Mouse (Mus musculus): ENCODE results near the gene Olr1. TPM values are rescaled to one million over a fixed set of nuclear protein-coding genes. Genes with fewer than 3 reads are reported as not detected.

Olr1 gene
- polyA plus RNA-seq, 1 experiment = not detected

DNA sequence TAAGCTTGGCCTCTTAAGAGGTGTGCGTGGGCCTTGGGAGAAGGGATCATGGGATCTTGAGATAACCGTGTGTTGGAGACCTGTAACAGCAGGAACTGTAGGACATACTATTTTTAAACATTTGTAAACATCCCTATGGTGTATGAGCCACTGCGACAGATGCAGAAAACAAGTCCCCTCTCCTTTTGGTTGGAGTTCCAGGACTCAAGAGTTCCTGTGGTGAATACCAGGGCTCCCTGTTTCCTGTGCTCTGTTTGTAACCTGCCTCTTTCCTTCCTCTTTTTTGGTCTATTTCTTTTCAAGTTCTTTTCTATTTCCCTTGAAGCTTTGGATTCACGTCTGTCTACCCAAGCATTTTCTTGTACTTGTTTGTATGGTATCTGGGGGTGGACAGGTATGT, 28.8 kb upstream of the Olr1 start:
- TF ChIP-seq CTCF (IDR thresholded peaks at IDR 0.05; ENCODE audit: extremely low read depth, insufficient read length, insufficient replicate concordance, low read depth, low read length) = no peak
- TF ChIP-seq POLR2A (IDR thresholded peaks at IDR 0.05; ENCODE audit: low read depth, low read length) = no peak
- 73% methylated on average over 4 of the region's 4 CpGs for WGBS
- peaks cover 6% of the 10 kb centered on the region for H3K36me3 ChIP-seq (ENCODE audit: control insufficient read depth, insufficient read depth, low read length)
- H3K27ac ChIP-seq (ENCODE audit: insufficient read depth, low read depth, low read length) = no peak overlapping the region
- no peaks in the 10 kb centered on the region for H3K27me3 ChIP-seq (ENCODE audit: control insufficient read depth, insufficient read depth, low read length)
- peaks cover 4% of the 10 kb centered on the region; the same call in 1 of the 2 replicates for H3K4me1 ChIP-seq (ENCODE audit: control insufficient read depth, insufficient read depth, insufficient read length, low read length)
- no peak overlapping the region for H3K4me3 ChIP-seq (ENCODE audit: low read depth, low read length)

DNA sequence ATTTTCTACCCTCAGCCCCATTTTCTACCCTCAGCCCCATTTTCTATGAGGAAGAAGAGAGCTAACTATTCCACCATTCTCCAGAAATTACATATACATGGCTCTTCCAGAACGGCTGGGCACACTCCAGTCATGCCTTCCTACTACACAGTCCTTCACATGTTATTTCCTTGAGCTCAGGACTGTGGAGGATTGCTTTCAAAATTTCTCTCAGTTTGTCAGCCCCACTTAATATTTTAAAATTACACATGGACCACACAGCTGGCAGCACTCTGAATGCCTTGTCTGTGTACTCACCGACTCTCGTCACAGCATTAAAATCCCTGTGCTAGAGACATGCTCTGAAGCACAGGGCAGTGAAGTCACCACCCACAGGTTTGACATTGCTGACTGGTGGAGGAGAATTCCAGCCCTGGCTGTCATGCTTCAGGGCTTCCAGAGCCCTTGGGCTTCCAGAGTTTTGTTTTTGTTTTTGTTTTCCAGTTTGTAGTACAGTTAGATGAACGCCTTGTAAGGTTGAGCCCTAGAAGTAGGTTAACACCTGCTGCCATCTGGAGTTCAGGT, 27.7 kb upstream of the Olr1 start:
- Histone ChIP-seq H3K27me3 (ENCODE audit: control insufficient read depth, insufficient read depth, low read length) (no peaks in the 10 kb centered on the region), H3K4me1 (ENCODE audit: control insufficient read depth, insufficient read depth, insufficient read length, low read length) (peaks cover 4% of the 10 kb centered on the region; the same call in 1 of the 2 replicates), H3K36me3 (ENCODE audit: control insufficient read depth, insufficient read depth, low read length) (peaks cover 2% of the 10 kb centered on the region; the same call in 1 of the 2 replicates), H3K27ac (ENCODE audit: insufficient read depth, low read depth, low read length) (no peak overlapping the region), H3K4me3 (ENCODE audit: low read depth, low read length) (no peak overlapping the region)
- 53% methylated on average over 4 of the region's 4 CpGs for WGBS
- TF ChIP-seq POLR2A (IDR thresholded peaks at IDR 0.05; ENCODE audit: low read depth, low read length) = no peak
- no peak for TF ChIP-seq CTCF (IDR thresholded peaks at IDR 0.05; ENCODE audit: extremely low read depth, insufficient read length, insufficient replicate concordance, low read depth, low read length)

DNA sequence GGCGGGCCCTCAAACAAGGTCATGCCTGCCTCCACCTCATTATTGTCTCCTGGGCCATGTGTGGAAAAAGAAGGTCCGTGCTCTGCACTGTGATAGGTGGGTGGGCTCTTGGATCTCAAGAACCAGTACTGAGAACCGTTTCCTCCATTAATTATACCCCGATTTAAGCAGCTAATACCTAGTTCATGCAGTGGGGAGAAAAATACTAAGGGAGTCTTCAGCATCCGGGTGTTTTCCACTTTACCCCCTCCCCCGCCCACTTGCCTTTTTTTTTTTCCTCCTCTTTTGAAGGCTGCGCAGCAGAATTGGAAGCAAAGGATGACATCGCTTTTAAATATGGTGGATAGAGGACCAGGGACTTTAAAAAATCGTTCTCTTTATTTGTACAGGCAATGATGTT, 27.1 kb upstream of the Olr1 start:
- TF ChIP-seq CTCF (IDR thresholded peaks at IDR 0.05; ENCODE audit: extremely low read depth, insufficient read length, insufficient replicate concordance, low read depth, low read length) (no peak), POLR2A (IDR thresholded peaks at IDR 0.05; ENCODE audit: low read depth, low read length) (no peak)
- peak overlapping the region; percentile 85 for H3K4me3 ChIP-seq (ENCODE audit: low read depth, low read length)
- H3K27me3 ChIP-seq (ENCODE audit: control insufficient read depth, insufficient read depth, low read length) = no peaks in the 10 kb centered on the region
- WGBS = 8% methylated on average over 9 of the region's 9 CpGs
- peaks cover 2% of the 10 kb centered on the region; the same call in 1 of the 2 replicates for H3K36me3 ChIP-seq (ENCODE audit: control insufficient read depth, insufficient read depth, low read length)
- H3K4me1 ChIP-seq (ENCODE audit: control insufficient read depth, insufficient read depth, insufficient read length, low read length) = peaks cover 4% of the 10 kb centered on the region; the same call in 1 of the 2 replicates
- H3K27ac ChIP-seq (ENCODE audit: insufficient read depth, low read depth, low read length) = no peak overlapping the region

DNA sequence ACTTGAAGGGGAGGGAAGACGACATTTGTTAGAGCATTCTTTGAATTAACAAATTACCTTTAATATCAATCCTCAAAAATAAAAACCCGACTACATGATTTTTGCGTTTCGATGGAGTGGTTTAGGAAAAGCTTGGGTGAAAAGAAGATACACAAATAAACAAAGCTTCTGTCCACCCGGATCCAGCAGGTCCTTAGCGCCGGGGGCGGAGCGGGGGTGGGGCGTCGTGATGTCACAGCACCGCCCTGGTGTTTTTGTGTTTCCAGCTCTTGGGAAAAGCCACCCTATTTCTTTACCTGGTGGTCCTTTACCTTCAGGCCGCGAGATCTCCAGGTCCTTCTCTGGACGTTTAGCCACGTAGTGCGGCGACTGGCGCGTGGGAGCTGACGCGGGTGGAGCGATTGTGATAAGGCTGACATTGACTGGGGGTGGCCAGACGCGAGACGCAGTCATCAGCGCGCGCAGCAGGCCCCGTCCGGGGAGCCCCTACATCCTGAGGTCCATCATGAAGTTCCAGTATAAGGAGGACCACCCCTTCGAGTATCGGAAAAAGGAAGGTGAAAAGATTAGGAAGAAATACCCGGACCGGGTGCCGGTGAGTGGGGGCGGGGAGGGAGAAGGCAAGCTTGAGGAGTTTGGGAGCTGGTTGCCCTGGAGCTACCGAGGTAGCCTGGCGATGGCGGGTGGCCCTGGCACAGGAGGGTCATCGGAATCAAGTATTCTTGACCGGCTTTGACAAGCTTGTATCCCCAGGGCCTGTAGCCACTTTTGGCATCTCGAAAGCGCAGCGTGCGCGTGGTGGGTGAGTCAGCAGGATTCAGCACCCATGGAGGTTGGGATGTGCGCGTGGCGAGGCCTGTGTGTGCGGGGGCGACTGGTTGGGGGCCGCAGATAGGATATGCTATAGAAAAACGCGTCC, 26.2 kb upstream of the Olr1 start, which contains the start of gene Gabarapl1:
Gabarapl1 (plus strand) TSS at position 219 of the 919 bp plus-strand sequence.
- no peaks in the 10 kb centered on the region for H3K36me3 ChIP-seq (ENCODE audit: control insufficient read depth, insufficient read depth, low read length)
- H3K27me3 ChIP-seq (ENCODE audit: control insufficient read depth, insufficient read depth, low read length) = no peaks in the 10 kb centered on the region
- peak within 1 kb of the TSS; percentile 85 for H3K4me3 ChIP-seq (ENCODE audit: low read depth, low read length)
- under 1% methylated on average over 55 of the region's 55 CpGs for WGBS
- peak within 1 kb of the TSS; percentile 55 for H3K27ac ChIP-seq (ENCODE audit: insufficient read depth, low read depth, low read length)
- H3K4me1 ChIP-seq (ENCODE audit: control insufficient read depth, insufficient read depth, insufficient read length, low read length) = peaks cover 4% of the 10 kb centered on the region; the same call in 1 of the 2 replicates
- TF ChIP-seq CTCF (IDR thresholded peaks at IDR 0.05; ENCODE audit: extremely low read depth, insufficient read length, insufficient replicate concordance, low read depth, low read length) = no peak
- TF ChIP-seq POLR2A (IDR thresholded peaks at IDR 0.05; ENCODE audit: low read depth, low read length) = 0 out of 2 replicates have a peak, but pooled peaks have one; percentile 30

DNA sequence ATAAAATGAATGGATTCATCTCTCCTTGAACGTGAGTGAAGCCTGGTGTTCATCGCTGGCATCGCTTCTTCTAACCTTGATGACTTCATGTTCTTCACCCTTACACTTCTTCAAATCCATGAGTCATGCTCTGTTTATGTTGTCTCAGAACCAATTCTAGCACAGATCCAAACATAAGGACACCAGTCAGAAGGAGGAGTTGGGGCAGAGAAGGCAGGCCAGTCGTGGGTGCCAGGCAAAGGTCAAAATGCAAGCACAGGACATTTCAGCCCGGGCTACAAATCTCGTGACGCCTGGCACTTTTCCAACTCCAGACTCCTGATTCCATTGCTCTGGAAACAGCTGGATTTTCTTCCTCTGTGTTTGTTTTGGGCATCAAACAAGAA, 25.6 kb upstream of the Olr1 start:
- Histone ChIP-seq H3K4me3 (ENCODE audit: low read depth, low read length) (peak overlapping the region; percentile 85), H3K27me3 (ENCODE audit: control insufficient read depth, insufficient read depth, low read length) (no peaks in the 10 kb centered on the region), H3K4me1 (ENCODE audit: control insufficient read depth, insufficient read depth, insufficient read length, low read length) (peaks cover 4% of the 10 kb centered on the region; the same call in 1 of the 2 replicates), H3K36me3 (ENCODE audit: control insufficient read depth, insufficient read depth, low read length) (no peaks in the 10 kb centered on the region), H3K27ac (ENCODE audit: insufficient read depth, low read depth, low read length) (peak overlapping the region; percentile 18; the same call in 1 of the 2 replicates)
- WGBS = 12% methylated on average over 7 of the region's 7 CpGs
- TF ChIP-seq POLR2A (IDR thresholded peaks at IDR 0.05; ENCODE audit: low read depth, low read length) = no peak
- no peak for TF ChIP-seq CTCF (IDR thresholded peaks at IDR 0.05; ENCODE audit: extremely low read depth, insufficient read length, insufficient replicate concordance, low read depth, low read length)

DNA sequence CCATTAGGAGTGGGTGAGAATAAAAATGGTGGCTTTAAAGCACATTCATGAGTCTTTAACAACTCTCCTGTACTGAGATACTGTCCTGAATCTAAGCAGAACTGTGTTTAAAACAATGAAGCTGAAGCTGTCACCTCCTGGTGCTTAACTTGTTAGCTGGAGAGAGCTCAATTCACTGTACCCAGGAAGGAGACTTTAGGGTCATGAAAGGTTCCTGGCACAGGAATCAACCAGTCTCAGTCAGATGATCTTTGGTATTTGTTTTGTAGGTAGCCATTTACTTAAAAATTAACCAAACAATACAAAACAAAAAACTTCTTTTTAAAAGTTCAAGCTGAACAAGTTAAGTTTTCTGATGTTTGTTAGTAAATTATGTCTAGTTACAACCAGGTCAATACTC, 23.3 kb upstream of the Olr1 start:
- Histone ChIP-seq H3K36me3 (ENCODE audit: control insufficient read depth, insufficient read depth, low read length) (no peaks in the 10 kb centered on the region), H3K4me3 (ENCODE audit: low read depth, low read length) (no peak overlapping the region), H3K27me3 (ENCODE audit: control insufficient read depth, insufficient read depth, low read length) (no peaks in the 10 kb centered on the region), H3K27ac (ENCODE audit: insufficient read depth, low read depth, low read length) (no peak overlapping the region), H3K4me1 (ENCODE audit: control insufficient read depth, insufficient read depth, insufficient read length, low read length) (peaks cover 4% of the 10 kb centered on the region; the same call in 1 of the 2 replicates)
- TF ChIP-seq CTCF (IDR thresholded peaks at IDR 0.05; ENCODE audit: extremely low read depth, insufficient read length, insufficient replicate concordance, low read depth, low read length) = no peak
- no peak for TF ChIP-seq POLR2A (IDR thresholded peaks at IDR 0.05; ENCODE audit: low read depth, low read length)

DNA sequence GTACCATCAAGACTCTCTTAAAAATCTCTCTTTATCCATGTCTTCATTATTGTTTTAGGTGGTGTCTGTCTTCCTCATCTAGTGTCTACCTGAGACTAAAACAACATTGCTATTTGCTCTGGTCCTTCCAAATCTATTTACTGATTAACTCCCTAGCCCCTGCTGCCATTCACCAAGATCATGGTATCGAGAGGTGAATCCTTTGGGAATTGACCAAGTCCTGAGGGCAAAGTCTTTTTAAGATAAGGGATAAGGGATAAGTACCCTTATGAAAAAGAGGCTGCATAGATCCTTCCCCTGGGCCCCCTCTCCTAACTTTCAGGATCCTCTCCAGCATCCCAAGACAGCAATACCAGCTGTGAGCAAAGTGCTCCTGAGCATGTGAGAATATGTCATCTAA, 22.6 kb upstream of the Olr1 start:
- no peak overlapping the region for H3K27ac ChIP-seq (ENCODE audit: insufficient read depth, low read depth, low read length)
- H3K4me1 ChIP-seq (ENCODE audit: control insufficient read depth, insufficient read depth, insufficient read length, low read length) = peaks cover 4% of the 10 kb centered on the region; the same call in 1 of the 2 replicates
- TF ChIP-seq POLR2A (IDR thresholded peaks at IDR 0.05; ENCODE audit: low read depth, low read length) = no peak
- TF ChIP-seq CTCF (IDR thresholded peaks at IDR 0.05; ENCODE audit: extremely low read depth, insufficient read length, insufficient replicate concordance, low read depth, low read length) = no peak
- 66% methylated on average over 1 of the region's 1 CpGs for WGBS
- H3K36me3 ChIP-seq (ENCODE audit: control insufficient read depth, insufficient read depth, low read length) = no peaks in the 10 kb centered on the region
- no peaks in the 10 kb centered on the region for H3K27me3 ChIP-seq (ENCODE audit: control insufficient read depth, insufficient read depth, low read length)
- H3K4me3 ChIP-seq (ENCODE audit: low read depth, low read length) = no peak overlapping the region
